In genomic region chr3:82118916-82119315, GRCm38 (mm10) we compare ENCODE assay signal across 13 mouse cellular contexts.
"Had no signal": no experiment of that assay in that cellular context is flagged by ENCODE, and none has a peak within 500 bp of the region (broad histone marks: within the 10 kb centered on the region; RNA-seq: fewer than 3 reads in every experiment).

No protein-coding gene starts in this region.

- DNase-seq: kidney, adult 2 months; layer of hippocampus, postnatal 36 days; liver; lung, adult 18-20 months; lung, postnatal 4 days; midbrain, embryonic 14.5 days; retina, postnatal 1 day; right cerebral cortex, postnatal 25 days; thymus, postnatal 25 days had no signal

- H3K4me3 ChIP-seq: limb, embryonic 10.5 days; limb, embryonic 13.5 days; liver, embryonic 12.5 days; liver, embryonic 15.5 days had no signal

- H3K4me1 ChIP-seq: limb, embryonic 10.5 days; limb, embryonic 13.5 days; liver, embryonic 12.5 days; liver, embryonic 15.5 days had no signal
